1 mouse cellular context compared by ENCODE assay signal in the genomic region with DNA sequence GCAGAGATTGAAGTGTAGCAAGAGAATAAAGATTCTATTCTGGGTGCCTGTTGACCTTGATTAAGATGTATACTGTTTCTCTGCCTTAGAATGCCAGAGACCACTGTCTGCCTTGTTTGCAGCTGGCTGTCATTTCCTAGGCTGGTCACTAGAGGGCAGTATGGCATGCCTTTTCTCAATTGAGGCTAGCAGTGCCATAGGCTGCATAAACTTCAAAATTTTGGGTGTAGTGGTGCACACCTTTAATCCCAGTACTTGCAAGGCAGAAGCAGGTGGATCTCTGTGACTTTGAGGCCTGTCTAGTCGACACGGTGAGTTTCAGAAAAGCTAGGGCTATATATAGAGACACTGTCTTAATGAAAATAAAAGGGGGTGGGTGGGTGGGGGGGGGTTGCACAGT.
TF ChIP-seq lines count a peak whose summit lies in the region.

No protein-coding gene starts in this region.

TF ChIP-seq in CH12.LX, 34 proteins besides CTCF, POLR2A, EP300 and RAD21:
- TF ChIP-seq PAX5 (IDR thresholded peaks at IDR 0.05; ENCODE audit: low read length): no peak
- peak; percentile 59 for TF ChIP-seq SMC3 (IDR thresholded peaks at IDR 0.05; ENCODE audit: low read depth, low read length)
TF ChIP-seq in CH12.LX: peak in this region for 1.
